Mouse (Mus musculus): ENCODE measurements around the gene St14.

DNA sequence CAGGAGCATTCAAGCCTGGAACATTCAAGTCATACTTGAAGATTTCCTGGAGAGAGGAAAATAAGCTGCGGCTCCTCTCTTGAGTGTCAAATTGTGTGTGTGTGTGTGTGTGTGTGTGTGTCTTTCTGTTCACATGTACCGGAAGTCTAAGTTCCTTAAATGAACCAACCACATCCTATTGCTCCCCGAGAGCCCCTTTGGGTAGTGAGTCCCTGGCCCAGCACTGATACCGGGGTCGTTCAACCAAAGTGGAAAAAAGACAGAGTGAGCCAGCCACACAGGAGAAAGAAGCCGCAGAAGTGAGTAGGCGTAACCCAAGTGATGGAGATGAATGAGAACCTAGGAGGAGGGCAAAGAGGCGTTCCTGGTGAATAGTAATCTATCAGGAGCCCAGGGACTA, 1.7 kb downstream of the St14 start:
- TF ChIP-seq CTCF (IDR thresholded peaks at IDR 0.05): no peak
- TF ChIP-seq EP300 (IDR thresholded peaks at IDR 0.05; ENCODE audit: insufficient read depth, low read depth, low read length): no peak
